Mouse (Mus musculus): Measurements from ENCODE around the gene H3f3b. TPM values are rescaled to one million over a fixed set of nuclear protein-coding genes. Genes with fewer than 3 reads are reported as not detected.

H3f3b gene
- polyA plus RNA-seq, 1 experiment: 161 TPM

- Histone ChIP-seq H3K27ac (ENCODE audit: insufficient read depth, low read length) (no peak overlapping the region), H3K36me3 (ENCODE audit: control insufficient read depth, insufficient read depth, low read length) (peaks cover 59% of the 10 kb centered on the region)
- 95% methylated on average over 17 of the region's 17 CpGs for WGBS
Observed at GRCm38 (mm10) chr11:116058868-116059690, 31.3 kb upstream of the H3f3b start.

GRCm38 (mm10) chr11:116058022-116058614 is 30.4 kb upstream of the H3f3b start:
- DNase-seq (ENCODE audit: low read depth in 1 of 2, low spot score in 2 of 2): no peak
- no peak for TF ChIP-seq CTCF (IDR thresholded peaks at IDR 0.05; ENCODE audit: extremely low read depth, insufficient read depth, insufficient read length, insufficient replicate concordance)
- no peak for TF ChIP-seq POLR2A (IDR thresholded peaks at IDR 0.05; ENCODE audit: low read depth, low read length)
- no peak overlapping the region for H3K27ac ChIP-seq (ENCODE audit: insufficient read depth, low read length)
- H3K27me3 ChIP-seq (ENCODE audit: control insufficient read depth, insufficient read depth, low read length): no peaks in the 10 kb centered on the region
- H3K36me3 ChIP-seq (ENCODE audit: control insufficient read depth, insufficient read depth, low read length): peaks cover 64% of the 10 kb centered on the region
- no peaks in the 10 kb centered on the region for H3K4me1 ChIP-seq (ENCODE audit: control insufficient read depth, insufficient read depth, insufficient read length)
- H3K4me3 ChIP-seq (ENCODE audit: extremely low read depth, insufficient read depth, insufficient read length): no peak overlapping the region
- 81% methylated on average over 12 of the region's 12 CpGs for WGBS

More at GRCm38 (mm10) chr11:116058868-116059690, 31.3 kb upstream of the H3f3b start:
- no peak overlapping the region for H3K4me3 ChIP-seq (ENCODE audit: extremely low read depth, insufficient read depth, insufficient read length)
- H3K27me3 ChIP-seq (ENCODE audit: control insufficient read depth, insufficient read depth, low read length): no peaks in the 10 kb centered on the region
- no peaks in the 10 kb centered on the region for H3K4me1 ChIP-seq (ENCODE audit: control insufficient read depth, insufficient read depth, insufficient read length)
- DNase-seq (ENCODE audit: low read depth in 1 of 2, low spot score in 2 of 2): no peak
- TF ChIP-seq POLR2A (IDR thresholded peaks at IDR 0.05; ENCODE audit: low read depth, low read length): no peak
- no peak for TF ChIP-seq CTCF (IDR thresholded peaks at IDR 0.05; ENCODE audit: extremely low read depth, insufficient read depth, insufficient read length, insufficient replicate concordance)

- no peaks in the 10 kb centered on the region for H3K27me3 ChIP-seq (ENCODE audit: control insufficient read depth, insufficient read depth, low read length)
- no peaks in the 10 kb centered on the region for H3K4me1 ChIP-seq (ENCODE audit: control insufficient read depth, insufficient read depth, insufficient read length)
- WGBS: 75% methylated on average over 4 of the region's 4 CpGs
- no peak overlapping the region for H3K27ac ChIP-seq (ENCODE audit: insufficient read depth, low read length)
- TF ChIP-seq CTCF (IDR thresholded peaks at IDR 0.05; ENCODE audit: extremely low read depth, insufficient read depth, insufficient read length, insufficient replicate concordance) (no peak), POLR2A (IDR thresholded peaks at IDR 0.05; ENCODE audit: low read depth, low read length) (no peak)
- peaks cover 63% of the 10 kb centered on the region for H3K36me3 ChIP-seq (ENCODE audit: control insufficient read depth, insufficient read depth, low read length)
- no peak for DNase-seq (ENCODE audit: low read depth in 1 of 2, low spot score in 2 of 2)
- H3K4me3 ChIP-seq (ENCODE audit: extremely low read depth, insufficient read depth, insufficient read length): no peak overlapping the region
Observed at GRCm38 (mm10) chr11:116057237-116057881, 29.6 kb upstream of the H3f3b start.

- WGBS: 91% methylated on average over 11 of the region's 11 CpGs
- Histone ChIP-seq H3K4me1 (ENCODE audit: control insufficient read depth, insufficient read depth, insufficient read length) (no peaks in the 10 kb centered on the region), H3K36me3 (ENCODE audit: control insufficient read depth, insufficient read depth, low read length) (peaks cover 68% of the 10 kb centered on the region)
Observed at GRCm38 (mm10) chr11:116055873-116056272, 28.1 kb upstream of the H3f3b start.

GRCm38 (mm10) chr11:116053510-116054229 is 25.9 kb upstream of the H3f3b start:
- TF ChIP-seq CTCF (IDR thresholded peaks at IDR 0.05; ENCODE audit: extremely low read depth, insufficient read depth, insufficient read length, insufficient replicate concordance) (no peak), POLR2A (IDR thresholded peaks at IDR 0.05; ENCODE audit: low read depth, low read length) (no peak)
- Histone ChIP-seq H3K36me3 (ENCODE audit: control insufficient read depth, insufficient read depth, low read length) (peaks cover 74% of the 10 kb centered on the region), H3K4me3 (ENCODE audit: extremely low read depth, insufficient read depth, insufficient read length) (no peak overlapping the region), H3K27me3 (ENCODE audit: control insufficient read depth, insufficient read depth, low read length) (no peaks in the 10 kb centered on the region), H3K4me1 (ENCODE audit: control insufficient read depth, insufficient read depth, insufficient read length) (no peaks in the 10 kb centered on the region), H3K27ac (ENCODE audit: insufficient read depth, low read length) (no peak overlapping the region)
- 90% methylated on average over 9 of the region's 9 CpGs for WGBS
- DNase-seq (ENCODE audit: low read depth in 1 of 2, low spot score in 2 of 2): no peak

More at GRCm38 (mm10) chr11:116055873-116056272, 28.1 kb upstream of the H3f3b start:
- H3K27me3 ChIP-seq (ENCODE audit: control insufficient read depth, insufficient read depth, low read length): no peaks in the 10 kb centered on the region
- no peak for TF ChIP-seq CTCF (IDR thresholded peaks at IDR 0.05; ENCODE audit: extremely low read depth, insufficient read depth, insufficient read length, insufficient replicate concordance)
- TF ChIP-seq POLR2A (IDR thresholded peaks at IDR 0.05; ENCODE audit: low read depth, low read length): no peak
- no peak overlapping the region for H3K4me3 ChIP-seq (ENCODE audit: extremely low read depth, insufficient read depth, insufficient read length)
- H3K27ac ChIP-seq (ENCODE audit: insufficient read depth, low read length): no peak overlapping the region
- no peak for DNase-seq (ENCODE audit: low read depth in 1 of 2, low spot score in 2 of 2)

- peaks cover 60% of the 10 kb centered on the region for H3K36me3 ChIP-seq (ENCODE audit: control insufficient read depth, insufficient read depth, low read length)
Observed at GRCm38 (mm10) chr11:116050196-116050595, 22.4 kb upstream of the H3f3b start.

More at GRCm38 (mm10) chr11:116050196-116050595, 22.4 kb upstream of the H3f3b start:
- Histone ChIP-seq H3K4me1 (ENCODE audit: control insufficient read depth, insufficient read depth, insufficient read length) (no peaks in the 10 kb centered on the region), H3K4me3 (ENCODE audit: extremely low read depth, insufficient read depth, insufficient read length) (no peak overlapping the region), H3K27ac (ENCODE audit: insufficient read depth, low read length) (no peak overlapping the region), H3K27me3 (ENCODE audit: control insufficient read depth, insufficient read depth, low read length) (no peaks in the 10 kb centered on the region)
- WGBS: 92% methylated on average over 4 of the region's 4 CpGs
- TF ChIP-seq CTCF (IDR thresholded peaks at IDR 0.05; ENCODE audit: extremely low read depth, insufficient read depth, insufficient read length, insufficient replicate concordance): no peak
- DNase-seq (ENCODE audit: low read depth in 1 of 2, low spot score in 2 of 2): no peak

Measured in spleen, adult 2 months (tissue).